Mouse (Mus musculus) bone marrow macrophage, adult 2 months (primary cell): Measurements from ENCODE around the gene Hk3. TPM values are rescaled to one million over a fixed set of nuclear protein-coding genes. Genes with fewer than 3 reads are reported as not detected.

Source experiments
- H3K27ac ChIP-seq: 2 replicates; pipeline ENCODE4 v1.5.1; 2012; ENCODE audit warnings: low read depth, low read length; ENCODE audit not compliant: insufficient read depth
- H3K4me1 ChIP-seq: 2 replicates; pipeline ENCODE4 v1.6.1; 2012; ENCODE audit warnings: low read length; ENCODE audit not compliant: control insufficient read depth, insufficient read depth
- H3K4me3 ChIP-seq: 2 replicates; pipeline ENCODE4 v1.5.1; 2012; ENCODE audit warnings: mild to moderate bottlenecking, low read length, moderate library complexity; ENCODE audit not compliant: insufficient read depth
- CTCF ChIP-seq: IDR thresholded peaks from 2 replicates; pipeline ENCODE4 v1.5.1; 2012; ENCODE audit warnings: low read depth, mild to moderate bottlenecking, low read length, moderate library complexity
- POLR2A ChIP-seq: IDR thresholded peaks from 2 replicates; pipeline ENCODE4 v1.6.1; 2012; ENCODE audit warnings: mild to moderate bottlenecking, low read depth, low read length, borderline replicate concordance
- polyA plus RNA-seq: library from polyadenylated mRNA; stranded (reverse); fragments of >200 nt; gene quantifications from 2 replicates; pipeline ENCODE4 v1.2.4, GENCODE M21; 2012; ENCODE audit not compliant: missing spikeins, insufficient read depth, insufficient read length

The Hk3 gene
- polyA plus RNA-seq, 1 experiment, result 78.5 TPM

GRCm38 (mm10) chr13:55019181-55019580 is 2.0 kb downstream of the Hk3 start:
- no peak for TF ChIP-seq POLR2A
- TF ChIP-seq CTCF, result no peak
- Histone ChIP-seq H3K27ac (peak overlapping the region; percentile 85), H3K4me1 (peaks cover 61% of the 10 kb centered on the region), H3K4me3 (peak overlapping the region; percentile 55)

GRCm38 (mm10) chr13:55018700-55019099 is 2.5 kb downstream of the Hk3 start:
- peak overlapping the region; percentile 85; the same call in 1 of the 2 replicates for H3K27ac ChIP-seq
- H3K4me3 ChIP-seq, result peak overlapping the region; percentile 55
- H3K4me1 ChIP-seq, result peaks cover 56% of the 10 kb centered on the region
- TF ChIP-seq POLR2A (no peak), CTCF (no peak)

- peak overlapping the region; percentile 16 for H3K27ac ChIP-seq
These were observed 3.1 kb downstream of the Hk3 start for GRCm38 (mm10) chr13:55017898-55018599.

GRCm38 (mm10) chr13:55017154-55017897 is 3.9 kb downstream of the Hk3 start:
- 0 out of 2 replicates have a peak overlapping the region, but pooled peaks have one; percentile 28 for H3K27ac ChIP-seq
- H3K4me1 ChIP-seq, result peaks cover 46% of the 10 kb centered on the region
- H3K4me3 ChIP-seq, result no peak overlapping the region
- TF ChIP-seq POLR2A, result no peak
- TF ChIP-seq CTCF, result no peak

More at GRCm38 (mm10) chr13:55017898-55018599, 3.1 kb downstream of the Hk3 start:
- peaks cover 50% of the 10 kb centered on the region for H3K4me1 ChIP-seq
- 0 out of 2 replicates have a peak overlapping the region, but pooled peaks have one; percentile 0 for H3K4me3 ChIP-seq
- TF ChIP-seq POLR2A (no peak), CTCF (no peak)

GRCm38 (mm10) chr13:55014451-55014850 is 6.7 kb downstream of the Hk3 start:
- peaks cover 33% of the 10 kb centered on the region for H3K4me1 ChIP-seq
- no peak overlapping the region for H3K4me3 ChIP-seq
- H3K27ac ChIP-seq, result no peak overlapping the region
- TF ChIP-seq CTCF (no peak), POLR2A (no peak)

- H3K4me3 ChIP-seq, result no peak overlapping the region
- TF ChIP-seq CTCF (no peak), POLR2A (no peak)
- no peak overlapping the region for H3K27ac ChIP-seq
- peaks cover 28% of the 10 kb centered on the region for H3K4me1 ChIP-seq
These were observed 7.4 kb downstream of the Hk3 start for GRCm38 (mm10) chr13:55013702-55014344.

- Histone ChIP-seq H3K4me1 (peaks cover 13% of the 10 kb centered on the region), H3K4me3 (no peak overlapping the region), H3K27ac (no peak overlapping the region)
- no peak for TF ChIP-seq CTCF
- TF ChIP-seq POLR2A, result no peak
These were observed 9.2 kb downstream of the Hk3 start for GRCm38 (mm10) chr13:55011981-55012478.

- TF ChIP-seq CTCF (no peak), POLR2A (no peak)
- H3K4me1 ChIP-seq, result peaks cover 4% of the 10 kb centered on the region
- no peak overlapping the region for H3K4me3 ChIP-seq
- H3K27ac ChIP-seq, result no peak overlapping the region
These were observed 10.1 kb downstream of the Hk3 start for GRCm38 (mm10) chr13:55011103-55011502.

GRCm38 (mm10) chr13:55008589-55008988 is 12.6 kb downstream of the Hk3 start:
- no peaks in the 10 kb centered on the region for H3K4me1 ChIP-seq
- H3K4me3 ChIP-seq, result no peak overlapping the region
- TF ChIP-seq CTCF (no peak), POLR2A (no peak)
- H3K27ac ChIP-seq, result no peak overlapping the region

GRCm38 (mm10) chr13:55006415-55006742 is 14.8 kb downstream of the Hk3 start:
- TF ChIP-seq POLR2A (no peak), CTCF (no peak)
- Histone ChIP-seq H3K4me3 (no peak overlapping the region), H3K4me1 (no peaks in the 10 kb centered on the region), H3K27ac (no peak overlapping the region)
